Mouse (Mus musculus): ENCODE data around the gene Dnajc2. TPM values are rescaled to one million over a fixed set of nuclear protein-coding genes. Genes with fewer than 3 reads are reported as not detected.

Gene Dnajc2
- polyA plus RNA-seq, 1 experiment, result 7.5 TPM

GRCm38 (mm10) chr5:21786258-21787185 is 1.5 kb upstream of the Dnajc2 start:
- H3K36me3 ChIP-seq (ENCODE audit: control insufficient read depth, insufficient read depth, low read length), result no peaks in the 10 kb centered on the region; the same call in 1 of the 2 replicates
- TF ChIP-seq CTCF (conservative IDR thresholded peaks at IDR 0.05; ENCODE audit: insufficient read depth, insufficient read length, low read depth, low read length), result no peak
- peak; percentile 39 for TF ChIP-seq POLR2A (IDR thresholded peaks at IDR 0.05; ENCODE audit: low read depth, low read length)
- peak overlapping the region; percentile 70 for H3K27ac ChIP-seq (ENCODE audit: insufficient read depth, low read depth, low read length)
- DNase-seq, result peak; percentile 95
- WGBS, result 1% methylated on average over 51 of the region's 51 CpGs
- H3K4me3 ChIP-seq (ENCODE audit: insufficient read depth, low read depth, low read length), result peak overlapping the region; percentile 87
- no peaks in the 10 kb centered on the region for H3K27me3 ChIP-seq (replicated peaks; ENCODE audit: control insufficient read depth, insufficient read depth, low read length)
- H3K4me1 ChIP-seq (ENCODE audit: control insufficient read depth, insufficient read depth, low read length), result peaks cover 8% of the 10 kb centered on the region

- H3K27me3 ChIP-seq (replicated peaks; ENCODE audit: control insufficient read depth, insufficient read depth, low read length), result no peaks in the 10 kb centered on the region
- peak; percentile 5 for DNase-seq
- no peak overlapping the region for H3K4me3 ChIP-seq (ENCODE audit: insufficient read depth, low read depth, low read length)
- TF ChIP-seq CTCF (conservative IDR thresholded peaks at IDR 0.05; ENCODE audit: insufficient read depth, insufficient read length, low read depth, low read length) (no peak), POLR2A (IDR thresholded peaks at IDR 0.05; ENCODE audit: low read depth, low read length) (no peak)
- peaks cover 8% of the 10 kb centered on the region for H3K4me1 ChIP-seq (ENCODE audit: control insufficient read depth, insufficient read depth, low read length)
- H3K27ac ChIP-seq (ENCODE audit: insufficient read depth, low read depth, low read length), result no peak overlapping the region
- H3K36me3 ChIP-seq (ENCODE audit: control insufficient read depth, insufficient read depth, low read length), result no peaks in the 10 kb centered on the region; the same call in 1 of the 2 replicates
- 78% methylated on average over 7 of the region's 7 CpGs for WGBS
Measured at GRCm38 (mm10) chr5:21785776-21786175, 725 bp upstream of the Dnajc2 start.

- no peaks in the 10 kb centered on the region; the same call in none of the 2 replicates for H3K36me3 ChIP-seq (ENCODE audit: control insufficient read depth, insufficient read depth, low read length)
- WGBS, result under 1% methylated on average over 51 of the region's 51 CpGs
- H3K4me1 ChIP-seq (ENCODE audit: control insufficient read depth, insufficient read depth, low read length), result peaks cover 8% of the 10 kb centered on the region
- H3K4me3 ChIP-seq (ENCODE audit: insufficient read depth, low read depth, low read length), result peak overlapping the region; percentile 70
- peak; percentile 50 for DNase-seq
- TF ChIP-seq POLR2A (IDR thresholded peaks at IDR 0.05; ENCODE audit: low read depth, low read length) (no peak), CTCF (conservative IDR thresholded peaks at IDR 0.05; ENCODE audit: insufficient read depth, insufficient read length, low read depth, low read length) (no peak)
- H3K27ac ChIP-seq (ENCODE audit: insufficient read depth, low read depth, low read length), result no peak overlapping the region
- H3K27me3 ChIP-seq (replicated peaks; ENCODE audit: control insufficient read depth, insufficient read depth, low read length), result no peaks in the 10 kb centered on the region
Measured at GRCm38 (mm10) chr5:21784161-21785052, 644 bp downstream of the Dnajc2 start.

- H3K4me1 ChIP-seq (ENCODE audit: control insufficient read depth, insufficient read depth, low read length), result no peaks in the 10 kb centered on the region
- no peak overlapping the region for H3K27ac ChIP-seq (ENCODE audit: insufficient read depth, low read depth, low read length)
- no peak for DNase-seq
- H3K27me3 ChIP-seq (replicated peaks; ENCODE audit: control insufficient read depth, insufficient read depth, low read length), result no peaks in the 10 kb centered on the region
- no peak for TF ChIP-seq POLR2A (IDR thresholded peaks at IDR 0.05; ENCODE audit: low read depth, low read length)
- no peak for TF ChIP-seq CTCF (conservative IDR thresholded peaks at IDR 0.05; ENCODE audit: insufficient read depth, insufficient read length, low read depth, low read length)
- peaks cover 9% of the 10 kb centered on the region for H3K36me3 ChIP-seq (ENCODE audit: control insufficient read depth, insufficient read depth, low read length)
- WGBS, result 92% methylated on average over 6 of the region's 6 CpGs
- no peak overlapping the region for H3K4me3 ChIP-seq (ENCODE audit: insufficient read depth, low read depth, low read length)
Measured at GRCm38 (mm10) chr5:21776491-21776890, 8.6 kb downstream of the Dnajc2 start.

GRCm38 (mm10) chr5:21769841-21770240 is 15.2 kb downstream of the Dnajc2 start:
- peaks cover 7% of the 10 kb centered on the region for H3K36me3 ChIP-seq (ENCODE audit: control insufficient read depth, insufficient read depth, low read length)
- no peak overlapping the region for H3K27ac ChIP-seq (ENCODE audit: insufficient read depth, low read depth, low read length)
- no peaks in the 10 kb centered on the region for H3K4me1 ChIP-seq (ENCODE audit: control insufficient read depth, insufficient read depth, low read length)
- no peak for DNase-seq
- H3K27me3 ChIP-seq (replicated peaks; ENCODE audit: control insufficient read depth, insufficient read depth, low read length), result no peaks in the 10 kb centered on the region
- 85% methylated on average over 6 of the region's 6 CpGs for WGBS
- no peak overlapping the region for H3K4me3 ChIP-seq (ENCODE audit: insufficient read depth, low read depth, low read length)
- TF ChIP-seq POLR2A (IDR thresholded peaks at IDR 0.05; ENCODE audit: low read depth, low read length), result no peak
- no peak for TF ChIP-seq CTCF (conservative IDR thresholded peaks at IDR 0.05; ENCODE audit: insufficient read depth, insufficient read length, low read depth, low read length)

GRCm38 (mm10) chr5:21768506-21768905 is 16.5 kb downstream of the Dnajc2 start:
- no peak for TF ChIP-seq CTCF (conservative IDR thresholded peaks at IDR 0.05; ENCODE audit: insufficient read depth, insufficient read length, low read depth, low read length)
- no peak for TF ChIP-seq POLR2A (IDR thresholded peaks at IDR 0.05; ENCODE audit: low read depth, low read length)
- 89% methylated on average over 4 of the region's 4 CpGs for WGBS

More at GRCm38 (mm10) chr5:21768506-21768905, 16.5 kb downstream of the Dnajc2 start:
- H3K36me3 ChIP-seq (ENCODE audit: control insufficient read depth, insufficient read depth, low read length), result peaks cover 7% of the 10 kb centered on the region
- H3K4me1 ChIP-seq (ENCODE audit: control insufficient read depth, insufficient read depth, low read length), result no peaks in the 10 kb centered on the region
- no peak overlapping the region for H3K4me3 ChIP-seq (ENCODE audit: insufficient read depth, low read depth, low read length)
- H3K27me3 ChIP-seq (replicated peaks; ENCODE audit: control insufficient read depth, insufficient read depth, low read length), result no peaks in the 10 kb centered on the region
- DNase-seq, result no peak
- no peak overlapping the region for H3K27ac ChIP-seq (ENCODE audit: insufficient read depth, low read depth, low read length)

Data from kidney, adult 2 months (tissue).